Mouse (Mus musculus) embryonic facial prominence, embryonic 11.5 days (tissue): ENCODE results near the gene Gm20388. TPM values are rescaled to one million over a fixed set of nuclear protein-coding genes. Genes with fewer than 3 reads are reported as not detected.

Source experiments
- ATAC-seq: fragments of 200-750 bp; cut with Nextera tagmentation; replicated peaks from 2 replicates; pipeline ENCODE4 v1.8.0; 2017; ENCODE audit warnings: low read depth; ENCODE audit not compliant: insufficient number of reproducible peaks, low FRiP score, low TSS enrichment
- DNase-seq: peaks from one replicate; pipeline ENCODE4 v3.0.0-alpha.2; 2015; ENCODE audit warnings: low spot score
- H3K27ac ChIP-seq: fragments of 300-500 bp; sonication (generic); replicated peaks from 2 replicates; pipeline ENCODE4 v1.5.1; 2014; ENCODE audit warnings: mild to moderate bottlenecking, low read depth, low read length, control low read depth
- H3K27me3 ChIP-seq: fragments of 300-500 bp; sonication (generic); 2 replicates; pipeline ENCODE4 v1.6.1; 2014; ENCODE audit warnings: mild to moderate bottlenecking, low read length, moderate library complexity, mixed read lengths; ENCODE audit not compliant: control insufficient read depth, insufficient read depth
- H3K36me3 ChIP-seq: fragments of 300-500 bp; sonication (generic); replicated peaks from 2 replicates; pipeline ENCODE4 v1.6.1; 2014; ENCODE audit warnings: low read depth, mild to moderate bottlenecking, low read length, moderate library complexity, mixed read lengths; ENCODE audit not compliant: control insufficient read depth, insufficient read depth
- H3K4me1 ChIP-seq: fragments of 300-500 bp; sonication (generic); 2 replicates; pipeline ENCODE4 v1.6.1; 2014; ENCODE audit warnings: low read length, mixed read lengths; ENCODE audit not compliant: control insufficient read depth, insufficient read depth
- H3K4me2 ChIP-seq: fragments of 300-500 bp; sonication (generic); 2 replicates; pipeline ENCODE4 v1.6.1; 2014; ENCODE audit warnings: low read depth, mild to moderate bottlenecking, control low read depth, low read length, moderate library complexity
- H3K4me3 ChIP-seq: fragments of 300-500 bp; sonication (generic); 2 replicates; pipeline ENCODE4 v1.5.1; 2014; ENCODE audit warnings: low read depth, low read length, control low read depth
- H3K9ac ChIP-seq: fragments of 300-500 bp; sonication (generic); replicated peaks from 2 replicates; pipeline ENCODE4 v1.6.1; 2014; ENCODE audit warnings: mild to moderate bottlenecking, control low read depth, low read length
- H3K9me3 ChIP-seq: fragments of 300-500 bp; sonication (generic); replicated peaks from 2 replicates; pipeline ENCODE4 v1.6.1; 2016; ENCODE audit warnings: mild to moderate bottlenecking, low read length, inconsistent platforms, mixed read lengths; ENCODE audit not compliant: control insufficient read depth
- WGBS: fragments of 180-500 bp; shearing (Covaris S2); extraction: QIAGEN DNeasy Blood & Tissue Kit; methylation state at CpG from one replicate; pipeline ENCODE4 v1.1.7; 2014; 5-methylcytosine and 5-hydroxymethylcytosine counted together
- polyA plus RNA-seq: library from polyadenylated mRNA; unstranded; fragments of >200 nt; fragmentation: Nextera tagmentation; extraction: Ambion mirVana; gene quantifications from 2 replicates; pipeline ENCODE4 v1.2.1, GENCODE M21; 2014

The Gm20388 gene
- polyA plus RNA-seq, 1 experiment from 2014 or later = 3.1 TPM

DNA sequence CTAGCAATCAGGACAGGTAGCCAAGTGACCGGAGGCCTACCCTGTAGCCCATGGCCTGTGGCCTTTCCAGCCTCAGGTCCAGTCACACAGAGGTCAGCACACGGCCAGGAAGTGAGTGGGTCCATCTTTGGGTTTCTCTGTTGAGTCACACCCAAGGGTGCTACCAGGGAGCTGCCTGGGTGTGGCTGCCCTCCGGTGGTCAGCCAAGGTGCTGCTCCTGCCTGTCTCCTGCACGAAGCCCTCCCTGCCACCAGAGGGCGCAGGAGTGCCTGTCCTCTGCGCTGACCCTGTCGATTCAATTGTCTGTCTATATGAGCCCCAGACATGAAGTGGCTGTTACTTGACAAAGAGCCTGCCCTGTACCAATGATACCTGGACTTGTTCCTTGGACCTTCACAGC is 408.8 kb downstream of the Gm20388 start:
- Histone ChIP-seq H3K4me3 (no peak overlapping the region), H3K36me3 (no peaks in the 10 kb centered on the region), H3K27ac (no peak overlapping the region), H3K4me2 (no peak overlapping the region), H3K9ac (no peak overlapping the region), H3K9me3 (no peaks in the 10 kb centered on the region), H3K4me1 (peaks cover 14% of the 10 kb centered on the region), H3K27me3 (no peaks in the 10 kb centered on the region)
- DNase-seq (peak; percentile 71), ATAC-seq (no peak)
- 19% methylated on average over 7 of the region's 7 CpGs for WGBS

DNA sequence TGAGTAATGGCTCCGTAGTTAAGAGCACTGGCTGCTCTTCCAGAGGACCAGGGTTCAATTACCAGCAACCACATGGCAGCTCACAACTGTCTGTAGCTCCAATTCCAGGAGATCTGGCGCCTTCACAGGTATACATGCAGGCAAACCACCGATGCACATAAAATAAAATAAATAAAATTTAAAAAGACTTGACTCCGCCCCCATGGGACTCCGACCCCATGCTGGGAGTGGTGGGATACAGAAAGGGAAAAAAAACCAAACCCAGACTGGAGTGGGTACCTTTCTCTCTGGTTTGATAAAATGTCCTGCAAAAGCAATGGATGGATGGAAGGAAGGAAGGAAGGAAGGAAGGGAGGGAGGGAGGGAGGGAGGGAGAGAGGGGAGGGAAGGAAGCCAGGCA is 409.5 kb downstream of the Gm20388 start:
- no peak overlapping the region for H3K9ac ChIP-seq
- no peaks in the 10 kb centered on the region for H3K9me3 ChIP-seq
- no peak overlapping the region for H3K4me3 ChIP-seq
- 82% methylated on average over 5 of the region's 5 CpGs for WGBS
- no peak for ATAC-seq
- H3K27ac ChIP-seq = no peak overlapping the region
- no peak overlapping the region for H3K4me2 ChIP-seq
- H3K36me3 ChIP-seq = no peaks in the 10 kb centered on the region
- H3K4me1 ChIP-seq = peaks cover 17% of the 10 kb centered on the region
- DNase-seq = no peak
- H3K27me3 ChIP-seq = no peaks in the 10 kb centered on the region

DNA sequence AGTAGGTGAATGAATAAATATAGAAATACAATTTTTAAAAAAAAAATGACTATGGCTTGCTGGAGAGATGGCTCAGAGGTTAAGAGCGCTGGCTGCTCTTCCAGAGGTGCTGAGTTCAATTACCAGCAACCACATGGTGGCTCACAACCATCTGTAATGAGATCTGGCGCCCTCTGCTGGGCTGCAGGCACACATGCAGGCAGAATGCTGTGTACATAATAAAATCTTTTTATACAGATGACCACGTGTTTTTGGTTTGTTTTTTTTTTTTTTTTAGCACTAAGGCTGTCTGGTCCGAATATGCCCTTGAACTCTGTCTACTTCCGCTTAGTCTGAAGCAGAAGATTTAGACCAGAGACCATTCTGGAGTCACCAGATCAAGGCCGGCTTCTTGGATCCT is 411.1 kb downstream of the Gm20388 start:
- Histone ChIP-seq H3K9me3 (no peaks in the 10 kb centered on the region), H3K4me3 (no peak overlapping the region), H3K36me3 (no peaks in the 10 kb centered on the region), H3K4me2 (no peak overlapping the region), H3K27ac (no peak overlapping the region; the same call in 1 of the 2 replicates), H3K4me1 (peaks cover 17% of the 10 kb centered on the region), H3K9ac (no peak overlapping the region), H3K27me3 (no peaks in the 10 kb centered on the region)
- 33% methylated on average over 6 of the region's 6 CpGs for WGBS
- peak; percentile 63 for DNase-seq
- ATAC-seq = no peak

DNA sequence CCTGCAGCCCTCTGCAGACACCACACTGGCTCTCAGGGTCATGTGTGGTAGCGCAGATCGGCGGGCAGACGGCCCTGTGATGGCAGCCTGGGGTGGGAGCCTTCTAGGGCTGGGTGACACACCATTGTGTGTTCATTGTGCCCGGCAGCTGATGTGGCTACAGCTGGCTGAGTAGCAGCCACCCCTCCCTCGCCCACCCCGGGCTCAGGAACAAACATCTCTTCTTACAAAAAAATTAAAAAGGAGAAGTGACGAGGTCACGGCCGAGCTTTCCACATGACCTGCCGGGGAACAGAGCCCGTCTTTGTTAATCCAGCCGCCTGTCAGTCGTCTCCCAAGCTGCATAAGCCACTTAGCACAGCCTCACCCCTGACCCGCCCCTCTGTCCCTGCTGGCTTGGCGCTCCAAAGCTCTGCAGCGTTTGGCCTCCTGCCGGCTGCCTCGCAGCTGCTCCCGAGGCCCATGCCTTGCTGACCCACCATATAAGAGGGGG is 412.4 kb downstream of the Gm20388 start:
- H3K9ac ChIP-seq = peak overlapping the region; percentile 32
- ATAC-seq (peak; percentile 79), DNase-seq (peak; percentile 83)
- H3K4me3 ChIP-seq = no peak overlapping the region
- no peaks in the 10 kb centered on the region for H3K36me3 ChIP-seq
- WGBS = 2% methylated on average over 20 of the region's 20 CpGs
- H3K4me1 ChIP-seq = peaks cover 17% of the 10 kb centered on the region
- H3K27me3 ChIP-seq = no peaks in the 10 kb centered on the region
- peak overlapping the region; percentile 80 for H3K27ac ChIP-seq
- no peaks in the 10 kb centered on the region for H3K9me3 ChIP-seq
- peak overlapping the region; percentile 10; the same call in 1 of the 2 replicates for H3K4me2 ChIP-seq

DNA sequence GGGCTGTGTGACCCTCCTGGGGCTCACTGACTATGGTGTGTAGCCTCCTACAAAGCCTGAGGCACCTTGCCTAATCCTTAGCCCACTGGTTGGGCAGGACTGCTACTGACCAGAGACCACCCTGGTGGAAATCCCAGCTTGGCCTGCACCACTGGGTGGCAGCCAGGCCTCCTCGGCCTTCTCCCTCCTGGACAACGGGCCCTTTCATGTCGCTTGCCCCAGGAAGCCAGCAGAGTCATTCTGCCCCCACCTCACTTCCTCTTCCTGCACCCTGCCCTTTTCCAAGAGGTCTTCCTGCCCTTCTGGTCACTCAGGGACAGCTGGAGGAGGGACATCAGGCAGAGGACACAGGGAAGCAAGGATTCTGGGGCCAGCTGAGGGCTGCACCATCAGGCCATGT is 413.9 kb downstream of the Gm20388 start:
- Histone ChIP-seq H3K27ac (no peak overlapping the region; the same call in 1 of the 2 replicates), H3K4me2 (no peak overlapping the region), H3K4me3 (no peak overlapping the region), H3K27me3 (no peaks in the 10 kb centered on the region), H3K4me1 (peaks cover 17% of the 10 kb centered on the region), H3K9me3 (no peaks in the 10 kb centered on the region), H3K9ac (no peak overlapping the region; the same call in 1 of the 2 replicates), H3K36me3 (no peaks in the 10 kb centered on the region)
- ATAC-seq (no peak), DNase-seq (no peak)
- WGBS = 30% methylated on average over 3 of the region's 3 CpGs

DNA sequence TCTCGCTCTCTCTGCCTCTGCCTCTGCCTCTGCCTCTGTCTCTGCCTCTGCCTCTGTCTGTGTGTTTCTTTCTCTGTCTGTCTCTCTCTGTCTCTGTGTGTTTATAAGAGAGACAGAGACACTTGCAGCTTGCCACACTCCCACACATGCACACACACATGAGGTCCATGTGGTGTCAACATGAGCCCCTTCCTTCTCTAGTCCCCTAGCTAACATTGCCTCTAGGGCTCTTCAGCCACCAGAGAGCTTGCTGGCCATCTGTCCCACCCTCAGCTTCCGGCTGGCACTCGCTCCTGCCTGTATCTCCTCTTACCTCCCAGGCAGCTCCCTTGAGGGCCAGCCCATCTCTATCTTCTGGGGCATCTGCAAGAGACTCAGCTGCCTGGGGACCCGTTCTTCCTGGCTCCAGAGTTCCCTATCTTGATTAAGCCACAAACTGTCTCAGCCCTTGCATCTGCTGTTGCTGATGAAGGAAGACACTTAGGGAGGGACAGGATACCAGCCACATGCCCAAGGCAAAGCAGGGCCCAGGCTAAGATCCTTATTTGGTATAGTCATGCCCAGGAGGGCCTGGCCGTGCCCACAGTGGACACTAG is 414.6 kb downstream of the Gm20388 start:
- WGBS = 61% methylated on average over 5 of the region's 5 CpGs
- Histone ChIP-seq H3K4me1 (peaks cover 17% of the 10 kb centered on the region), H3K4me2 (no peak overlapping the region), H3K27me3 (no peaks in the 10 kb centered on the region), H3K9me3 (no peaks in the 10 kb centered on the region), H3K9ac (no peak overlapping the region), H3K36me3 (no peaks in the 10 kb centered on the region), H3K4me3 (no peak overlapping the region), H3K27ac (peak overlapping the region; percentile 24; the same call in 1 of the 2 replicates)
- no peak for ATAC-seq
- no peak for DNase-seq

DNA sequence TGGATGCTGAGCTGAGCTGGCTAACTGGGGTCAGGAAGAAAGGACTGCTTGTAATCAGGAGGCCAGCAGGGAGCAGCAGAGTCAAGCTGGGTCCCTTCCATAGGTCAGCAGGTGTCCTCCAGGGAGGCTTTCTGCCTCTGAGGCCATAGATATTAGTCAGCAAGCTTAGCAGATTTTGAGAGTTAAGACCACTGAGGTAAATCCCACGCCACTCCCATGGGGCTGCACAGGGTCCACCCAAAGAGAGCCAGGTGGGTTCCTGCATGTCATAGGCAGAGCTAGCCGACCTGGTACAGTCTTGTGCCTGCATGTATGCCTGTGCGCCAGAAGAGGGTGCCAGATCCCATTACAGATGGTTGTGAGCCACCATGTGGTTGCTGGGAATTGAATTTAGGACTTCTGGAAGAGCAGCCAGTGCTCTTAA is 416.5 kb downstream of the Gm20388 start:
- H3K9me3 ChIP-seq = no peaks in the 10 kb centered on the region
- ATAC-seq (no peak), DNase-seq (no peak)
- H3K27me3 ChIP-seq = no peaks in the 10 kb centered on the region
- H3K9ac ChIP-seq = no peak overlapping the region
- H3K4me2 ChIP-seq = no peak overlapping the region
- WGBS = 52% methylated on average over 3 of the region's 3 CpGs
- H3K4me3 ChIP-seq = no peak overlapping the region
- H3K36me3 ChIP-seq = no peaks in the 10 kb centered on the region
- peaks cover 17% of the 10 kb centered on the region for H3K4me1 ChIP-seq
- no peak overlapping the region for H3K27ac ChIP-seq

DNA sequence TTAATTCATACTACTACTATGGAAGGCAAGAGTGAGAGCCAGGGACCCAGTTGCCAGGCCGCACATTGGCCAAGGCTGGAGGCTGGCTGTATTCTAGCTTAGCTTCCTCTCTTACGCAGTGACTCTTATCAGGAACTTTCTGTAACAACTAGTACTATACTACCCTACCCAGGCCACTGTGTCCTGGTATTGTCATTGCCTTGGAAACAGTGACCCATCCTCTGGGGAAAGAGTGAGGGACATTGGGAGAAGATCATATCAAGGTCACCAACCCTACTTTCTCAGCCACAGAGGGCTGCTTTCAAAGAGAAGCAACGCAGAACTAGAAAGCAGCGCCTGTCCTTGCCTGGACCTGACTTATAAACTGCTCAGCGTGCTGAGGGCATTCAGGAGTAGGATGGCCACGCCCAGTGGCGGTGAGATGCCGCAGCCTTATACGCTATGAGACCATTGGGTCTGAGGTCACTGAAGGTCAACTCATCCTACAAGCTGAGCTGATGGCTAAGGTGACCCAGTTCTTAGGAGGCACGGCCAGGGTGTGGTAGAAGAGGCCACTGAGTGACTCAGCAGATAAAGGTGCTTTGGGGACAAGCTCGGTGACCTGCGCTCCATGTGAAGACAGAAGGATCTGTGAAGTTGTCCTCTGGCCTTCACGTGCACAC is 417.9 kb downstream of the Gm20388 start:
- Histone ChIP-seq H3K36me3 (no peaks in the 10 kb centered on the region), H3K4me3 (no peak overlapping the region), H3K9me3 (no peaks in the 10 kb centered on the region), H3K9ac (no peak overlapping the region), H3K27me3 (no peaks in the 10 kb centered on the region), H3K4me1 (peaks cover 6% of the 10 kb centered on the region), H3K27ac (no peak overlapping the region), H3K4me2 (no peak overlapping the region)
- 89% methylated on average over 13 of the region's 13 CpGs for WGBS
- DNase-seq (no peak), ATAC-seq (no peak)
